Mouse (Mus musculus) limb, embryonic 13.5 days (tissue): ENCODE data around the gene Olfr154. TPM values are rescaled to one million over a fixed set of nuclear protein-coding genes. Genes with fewer than 3 reads are reported as not detected.
"Not testable (repeated sequence)": the region's sequence is repeated elsewhere in the genome, so short reads cannot be mapped to it uniquely, and the experiment has no call there.

Source experiments
- ATAC-seq: fragments of 200-750 bp; cut with Nextera tagmentation; 2 replicates; pipeline ENCODE4 v1.8.0; 2017; ENCODE audit warnings: low read depth, moderate number of reproducible peaks, moderate TSS enrichment; ENCODE audit not compliant: low FRiP score
- H3K27ac ChIP-seq: fragments of 300-500 bp; sonication (generic); 2 replicates; pipeline ENCODE4 v1.5.1; 2015; ENCODE audit warnings: inconsistent platforms, mild to moderate bottlenecking, moderate library complexity
- H3K27me3 ChIP-seq: fragments of 300-500 bp; sonication (generic); 2 replicates; pipeline ENCODE4 v1.6.1; 2015; ENCODE audit warnings: mild to moderate bottlenecking, inconsistent platforms
- H3K36me3 ChIP-seq: fragments of 300-500 bp; sonication (generic); 2 replicates; pipeline ENCODE4 v1.6.1; 2015; ENCODE audit warnings: inconsistent platforms, mild to moderate bottlenecking, moderate library complexity
- H3K4me1 ChIP-seq: fragments of 300-500 bp; sonication (generic); 2 replicates; pipeline ENCODE4 v1.6.1; 2015; ENCODE audit warnings: inconsistent platforms
- H3K4me2 ChIP-seq: fragments of 300-500 bp; sonication (generic); replicated peaks from 2 replicates; pipeline ENCODE4 v1.6.1; 2015; ENCODE audit warnings: inconsistent platforms, mild to moderate bottlenecking, moderate library complexity
- H3K4me3 ChIP-seq: fragments of 300-500 bp; sonication (generic); 2 replicates; pipeline ENCODE4 v1.5.1; 2015; ENCODE audit warnings: moderate library complexity, mild to moderate bottlenecking, inconsistent platforms
- H3K9ac ChIP-seq: fragments of 300-500 bp; sonication (generic); 2 replicates; pipeline ENCODE4 v1.6.1; 2015; ENCODE audit warnings: mild to moderate bottlenecking, inconsistent platforms
- H3K9me3 ChIP-seq: fragments of 300-500 bp; sonication (generic); 2 replicates; pipeline ENCODE4 v1.6.1; 2016; ENCODE audit warnings: inconsistent platforms
- WGBS: fragments of 180-500 bp; shearing (Covaris S2); methylation state at CpG from one replicate; pipeline ENCODE4 v1.1.7; 2015; 5-methylcytosine and 5-hydroxymethylcytosine counted together
- polyA plus RNA-seq: library from polyadenylated mRNA; unstranded; fragments of >200 nt; fragmentation: Nextera tagmentation; extraction: Ambion mirVana; gene quantifications from 2 replicates; pipeline ENCODE4 v1.2.1, GENCODE M21; 2015

Gene Olfr154
- not detected in 2 replicates for polyA plus RNA-seq

DNA sequence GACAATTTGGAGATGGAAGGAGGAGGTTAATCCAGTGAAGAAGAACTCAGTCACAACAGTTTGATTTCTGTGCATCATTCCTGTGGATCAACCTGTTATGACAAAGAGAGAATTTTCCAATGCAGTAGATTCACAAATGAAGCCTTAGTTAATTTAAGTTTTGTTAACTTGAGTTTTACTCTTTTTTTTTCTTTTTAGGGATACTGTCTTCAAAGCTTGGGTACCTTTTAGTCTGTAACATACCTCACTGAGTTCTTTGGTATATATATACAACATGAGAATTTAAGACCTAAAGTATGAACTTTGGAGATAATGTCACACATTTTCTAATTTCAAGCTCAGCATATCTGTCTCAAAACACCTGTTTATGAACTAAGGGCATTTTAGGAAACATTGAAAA, at the start of gene Olfr154:
Gene Olfr154 (minus strand): TSS at position 101 of the 400 bp plus-strand sequence.
- H3K27ac ChIP-seq, H3K36me3 ChIP-seq: not testable (repeated sequence)

DNA sequence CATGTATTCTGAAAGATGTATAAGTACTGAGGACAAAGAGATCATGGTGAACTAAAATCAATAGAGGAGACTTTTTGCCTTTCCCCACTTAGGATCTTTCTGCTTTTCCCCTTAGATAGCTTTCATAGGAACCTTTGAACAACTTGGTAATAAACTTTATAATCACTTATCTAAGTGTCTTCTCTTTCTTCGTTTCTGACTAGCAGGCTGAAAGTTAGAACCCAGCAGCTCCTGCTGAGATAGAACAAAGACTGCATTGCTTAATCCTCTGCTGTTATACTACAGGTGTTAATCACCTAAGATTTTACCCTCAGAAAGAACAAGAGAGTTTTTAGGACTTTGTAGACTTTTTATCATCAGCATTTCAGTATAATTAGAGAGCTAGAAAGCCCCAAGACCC, 46.9 kb upstream of the Olfr154 start:
- Histone ChIP-seq H3K27me3 (no peaks in the 10 kb centered on the region), H3K9me3 (no peaks in the 10 kb centered on the region), H3K9ac (no peak overlapping the region), H3K4me3 (no peak overlapping the region), H3K4me2 (no peak overlapping the region), H3K36me3 (no peaks in the 10 kb centered on the region), H3K4me1 (no peaks in the 10 kb centered on the region), H3K27ac (no peak overlapping the region)
- no peak for ATAC-seq
- WGBS, result 10% methylated on average over 1 of the region's 1 CpGs

More for the DNA sequence above, at the start of gene Olfr154:
- not testable (repeated sequence) for H3K4me3 ChIP-seq, H3K9me3 ChIP-seq, H3K9ac ChIP-seq, ATAC-seq, H3K4me2 ChIP-seq, H3K4me1 ChIP-seq, H3K27me3 ChIP-seq

DNA sequence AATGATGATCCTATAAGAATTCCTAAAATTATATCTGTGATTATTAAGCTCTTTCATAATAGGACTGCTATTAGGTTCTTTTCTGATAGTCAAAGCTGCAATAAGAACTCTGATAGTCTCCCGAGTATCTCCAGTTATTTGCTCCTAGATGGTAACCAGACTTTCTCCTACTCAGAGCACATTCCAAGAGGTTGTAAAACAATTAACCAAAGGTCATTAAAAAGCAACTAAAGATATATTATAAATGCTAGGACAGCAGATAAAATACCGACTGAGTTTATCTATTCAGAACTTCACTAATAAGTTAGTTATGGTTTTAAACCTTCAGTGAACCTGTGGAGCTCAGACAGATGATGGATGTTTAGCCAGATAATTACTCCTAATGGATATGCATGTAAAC, 46.4 kb upstream of the Olfr154 start:
- H3K36me3 ChIP-seq, H3K4me3 ChIP-seq, ATAC-seq, H3K4me2 ChIP-seq, H3K9ac ChIP-seq, H3K27ac ChIP-seq, H3K9me3 ChIP-seq, H3K4me1 ChIP-seq, H3K27me3 ChIP-seq: not testable (repeated sequence)
- 25% methylated on average over 2 of the region's 2 CpGs for WGBS

DNA sequence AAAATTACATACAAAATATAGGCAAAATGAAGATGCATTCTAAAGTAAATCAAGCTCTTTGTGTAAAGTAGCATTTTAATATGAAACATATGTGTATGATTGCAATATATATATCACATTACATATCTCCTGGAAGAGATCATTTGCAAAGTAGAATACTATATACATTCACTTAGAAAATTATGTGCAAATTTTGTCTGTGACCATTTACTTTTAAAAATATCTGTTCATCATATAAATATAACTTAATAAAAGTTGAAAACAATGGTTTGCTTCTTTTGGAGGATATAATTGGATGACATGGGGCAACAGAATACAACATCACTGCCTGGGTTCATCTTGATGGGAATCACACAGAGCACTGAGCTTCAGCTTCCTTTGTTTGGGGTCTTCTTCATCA, 24.9 kb upstream of the Olfr154 start, which contains the start of gene Olfr1008:
Gene Olfr1008 (plus strand): TSS at position 301 of the 400 bp plus-strand sequence.
- ATAC-seq, result no peak
- Histone ChIP-seq H3K4me3 (no peak within 1 kb of the TSS), H3K9ac (no peak within 1 kb of the TSS), H3K4me1 (no peaks in the 10 kb centered on the region), H3K27ac (no peak within 1 kb of the TSS), H3K9me3 (peaks cover 3% of the 10 kb centered on the region), H3K4me2 (no peak within 1 kb of the TSS), H3K27me3 (no peaks in the 10 kb centered on the region), H3K36me3 (no peaks in the 10 kb centered on the region)

DNA sequence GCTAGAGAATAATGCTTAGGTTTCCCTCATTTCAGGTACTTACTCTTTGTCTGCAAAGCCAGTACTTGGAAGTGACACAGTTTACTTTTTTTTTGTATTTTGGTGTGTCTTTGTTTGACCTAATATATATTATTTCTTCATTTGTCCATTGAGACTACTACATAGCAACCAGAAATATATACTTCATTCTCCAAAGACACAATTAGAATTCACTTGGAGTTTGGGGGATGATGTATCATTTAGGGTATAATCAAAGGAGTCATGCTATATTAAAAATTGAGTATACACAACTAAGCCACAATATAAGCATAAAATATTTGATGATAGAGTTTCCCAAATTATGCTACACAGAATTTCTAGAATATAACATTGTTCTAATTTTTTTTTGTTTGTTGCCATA, 14.4 kb upstream of the Olfr154 start, which contains the start of gene Olfr1006:
Gene Olfr1006 (minus strand): TSS at position 101 of the 400 bp plus-strand sequence.
- ATAC-seq, result no peak
- H3K9me3 ChIP-seq, result no peaks in the 10 kb centered on the region
- no peaks in the 10 kb centered on the region for H3K27me3 ChIP-seq
- no peaks in the 10 kb centered on the region for H3K4me1 ChIP-seq
- no peak within 1 kb of the TSS for H3K9ac ChIP-seq
- H3K27ac ChIP-seq, result no peak within 1 kb of the TSS
- H3K4me2 ChIP-seq, result no peak within 1 kb of the TSS
- H3K36me3 ChIP-seq, result no peaks in the 10 kb centered on the region
- H3K4me3 ChIP-seq, result no peak within 1 kb of the TSS

DNA sequence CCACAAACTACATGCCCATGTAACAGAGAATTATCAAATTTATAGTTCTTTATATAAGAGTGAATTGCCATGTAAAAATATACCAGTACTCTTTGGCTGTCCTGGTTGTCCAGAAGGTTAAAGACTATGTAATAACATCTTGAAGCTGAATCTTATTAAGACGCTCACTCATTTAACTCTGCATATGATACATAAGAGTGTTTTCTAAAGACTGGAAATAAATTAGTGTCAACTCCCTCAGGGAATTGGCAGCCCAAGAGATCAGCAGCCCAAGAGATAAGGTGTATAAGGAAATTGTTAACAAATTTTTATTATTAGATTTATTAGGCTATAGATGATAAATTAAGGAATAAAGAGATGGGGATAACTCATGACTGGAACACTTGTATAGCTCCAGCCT, 13.7 kb downstream of the Olfr154 start, which contains the start of gene Olfr1002:
Gene Olfr1002 (minus strand): TSS at position 101 of the 400 bp plus-strand sequence.
- 91% methylated on average over 1 of the region's 1 CpGs for WGBS
- no peak for ATAC-seq

More for the DNA sequence above, 13.7 kb downstream of the Olfr154 start, which contains the start of gene Olfr1002:
- Histone ChIP-seq H3K27me3 (no peaks in the 10 kb centered on the region), H3K4me3 (no peak within 1 kb of the TSS), H3K4me2 (no peak within 1 kb of the TSS), H3K9me3 (no peaks in the 10 kb centered on the region), H3K4me1 (no peaks in the 10 kb centered on the region), H3K36me3 (no peaks in the 10 kb centered on the region), H3K27ac (no peak within 1 kb of the TSS), H3K9ac (no peak within 1 kb of the TSS)

Other genes with a start within 250 kb of the Olfr154 start
- not detected in 2 replicates for gene Olfr993, start 249.6 kb downstream of the Olfr154 start, polyA plus RNA-seq
- gene Olfr994, start 228.0 kb downstream of the Olfr154 start, polyA plus RNA-seq, result not detected in 2 replicates
- gene Olfr995, start 220.8 kb downstream of the Olfr154 start, polyA plus RNA-seq, result not detected in 2 replicates
- gene 4833423E24Rik, start 145.4 kb downstream of the Olfr154 start, polyA plus RNA-seq, result 0.32 and 0.34 TPM in 2 replicates
- not detected in 2 replicates for gene Olfr996, start 85.2 kb downstream of the Olfr154 start, polyA plus RNA-seq
- gene Olfr998, start 75.5 kb downstream of the Olfr154 start, polyA plus RNA-seq, result not detected in 2 replicates
- gene Olfr1000, start 52.6 kb downstream of the Olfr154 start, polyA plus RNA-seq, result not detected in 2 replicates
- gene Olfr1002, start 13.8 kb downstream of the Olfr154 start, polyA plus RNA-seq, result not detected in 2 replicates
- gene Olfr1006, start 14.3 kb upstream of the Olfr154 start, polyA plus RNA-seq, result not detected in 2 replicates
- not detected in 2 replicates for gene Olfr1008, start 25.0 kb upstream of the Olfr154 start, polyA plus RNA-seq
- gene Olfr1009, start 51.0 kb upstream of the Olfr154 start, polyA plus RNA-seq, result not detected in 2 replicates
- gene Olfr1012, start 98.3 kb upstream of the Olfr154 start, polyA plus RNA-seq, result not detected in 2 replicates
- not detected in 2 replicates for gene Olfr1013, start 102.6 kb upstream of the Olfr154 start, polyA plus RNA-seq
- gene Olfr1014, start 108.3 kb upstream of the Olfr154 start, polyA plus RNA-seq, result not detected in 2 replicates
- not detected in 2 replicates for gene Olfr1015, start 117.6 kb upstream of the Olfr154 start, polyA plus RNA-seq
- not detected in 2 replicates for gene Olfr1016, start 138.1 kb upstream of the Olfr154 start, polyA plus RNA-seq
- gene Olfr1018, start 154.0 kb upstream of the Olfr154 start, polyA plus RNA-seq, result not detected in 2 replicates
- not detected in 2 replicates for gene Olfr1019, start 181.0 kb upstream of the Olfr154 start, polyA plus RNA-seq
- not detected in 2 replicates for gene Olfr1020, start 182.6 kb upstream of the Olfr154 start, polyA plus RNA-seq
- not detected in 2 replicates for gene Olfr1022, start 204.1 kb upstream of the Olfr154 start, polyA plus RNA-seq
- not detected in 2 replicates for gene Olfr1023, start 221.2 kb upstream of the Olfr154 start, polyA plus RNA-seq
- gene Olfr1024, start 240.6 kb upstream of the Olfr154 start, polyA plus RNA-seq, result not detected in 2 replicates